Mouse (Mus musculus): ENCODE results near the gene Galnt18.

DNA sequence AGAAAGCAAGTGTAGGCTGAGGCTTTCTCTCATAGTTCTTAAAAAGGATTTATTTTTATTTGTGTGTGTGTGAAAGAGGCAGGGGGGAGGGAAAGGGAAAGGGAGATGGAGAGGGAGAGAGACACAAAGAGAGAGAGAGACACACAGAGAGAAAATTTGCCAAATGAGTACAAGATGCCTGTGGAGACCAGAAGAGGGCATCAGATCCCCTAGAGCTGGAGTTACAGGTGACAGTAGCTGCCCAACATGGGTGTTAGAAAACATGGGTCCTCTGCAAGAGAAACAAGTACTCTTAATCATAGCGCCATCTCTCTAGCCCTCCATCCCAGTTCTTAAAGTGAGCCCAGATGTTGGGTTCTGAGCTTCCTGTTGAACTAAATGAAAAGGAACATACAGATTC is 228.8 kb downstream of the Galnt18 start:
- TF ChIP-seq EP300 (IDR thresholded peaks at IDR 0.05) (no peak), CTCF (IDR thresholded peaks at IDR 0.05) (peak; percentile 41)
